Mouse (Mus musculus) lung, adult 2 months (tissue): ENCODE measurements around the gene Slc22a23. TPM values are rescaled to one million over a fixed set of nuclear protein-coding genes. Genes with fewer than 3 reads are reported as not detected.

Experiments
- DNase-seq: peaks from one replicate; pipeline ENCODE4 v3.0.0; 2022
- H3K4me1 ChIP-seq: fragments of 200-500 bp; 2 replicates; pipeline ENCODE4 v1.6.1; 2011; ENCODE audit warnings: low read length; ENCODE audit not compliant: control insufficient read depth, insufficient read depth
- H3K4me3 ChIP-seq: fragments of 200-500 bp; replicated peaks from 2 replicates; pipeline ENCODE3; 2011; ENCODE audit warnings: low read depth, mild to moderate bottlenecking, control low read depth, low read length; ENCODE audit errors: extremely low read depth
- CTCF ChIP-seq: fragments of 200-500 bp; IDR thresholded peaks from 2 replicates; pipeline ENCODE4 v1.5.1; 2011; ENCODE audit warnings: mild to moderate bottlenecking, low read length, control low read depth; ENCODE audit not compliant: insufficient read depth
- POLR2A ChIP-seq: fragments of 200-500 bp; IDR thresholded peaks from 2 replicates; pipeline ENCODE4 v1.6.1; 2011; ENCODE audit warnings: low read depth, mild to moderate bottlenecking, control low read depth, low read length, borderline replicate concordance; ENCODE audit errors: extremely low read depth
- WGBS: fragments of 180-500 bp; shearing (Covaris S2); methylation state at CpG from one replicate; pipeline ENCODE4 v1.1.7; 2018; 5-methylcytosine and 5-hydroxymethylcytosine counted together
- polyA plus RNA-seq: library from polyadenylated mRNA; depleted of rRNA; stranded (reverse); fragments of >200 nt; gene quantifications from 2 replicates; pipeline ENCODE4 v1.2.3, GENCODE M21; 2012; rRNA removed

Gene Slc22a23
- polyA plus RNA-seq, 1 experiment, result 81.6 TPM

DNA sequence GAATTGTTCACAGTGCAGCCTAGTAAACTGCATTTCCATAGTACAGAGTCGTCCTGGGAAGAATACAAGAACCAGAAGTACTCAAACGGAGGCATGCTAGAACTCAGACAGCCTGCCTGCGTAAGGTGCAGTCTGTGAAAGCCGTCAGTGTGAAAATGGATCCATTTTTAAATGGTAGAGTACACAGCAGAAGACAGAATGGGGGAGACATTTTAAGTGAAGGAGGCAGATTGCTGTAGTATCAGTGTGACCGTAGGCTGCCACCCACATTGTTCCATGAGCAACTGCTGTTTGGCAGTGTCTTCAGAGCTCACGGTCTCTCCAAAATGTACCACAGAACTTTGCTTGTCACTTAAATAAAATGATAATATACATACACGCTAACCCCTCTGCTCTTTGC lies 210.7 kb downstream of the Slc22a23 start:
- no peak overlapping the region for H3K4me3 ChIP-seq
- peaks cover 5% of the 10 kb centered on the region for H3K4me1 ChIP-seq
- no peak for DNase-seq
- TF ChIP-seq CTCF (no peak), POLR2A (no peak)
- WGBS, result 89% methylated on average over 7 of the region's 7 CpGs

DNA sequence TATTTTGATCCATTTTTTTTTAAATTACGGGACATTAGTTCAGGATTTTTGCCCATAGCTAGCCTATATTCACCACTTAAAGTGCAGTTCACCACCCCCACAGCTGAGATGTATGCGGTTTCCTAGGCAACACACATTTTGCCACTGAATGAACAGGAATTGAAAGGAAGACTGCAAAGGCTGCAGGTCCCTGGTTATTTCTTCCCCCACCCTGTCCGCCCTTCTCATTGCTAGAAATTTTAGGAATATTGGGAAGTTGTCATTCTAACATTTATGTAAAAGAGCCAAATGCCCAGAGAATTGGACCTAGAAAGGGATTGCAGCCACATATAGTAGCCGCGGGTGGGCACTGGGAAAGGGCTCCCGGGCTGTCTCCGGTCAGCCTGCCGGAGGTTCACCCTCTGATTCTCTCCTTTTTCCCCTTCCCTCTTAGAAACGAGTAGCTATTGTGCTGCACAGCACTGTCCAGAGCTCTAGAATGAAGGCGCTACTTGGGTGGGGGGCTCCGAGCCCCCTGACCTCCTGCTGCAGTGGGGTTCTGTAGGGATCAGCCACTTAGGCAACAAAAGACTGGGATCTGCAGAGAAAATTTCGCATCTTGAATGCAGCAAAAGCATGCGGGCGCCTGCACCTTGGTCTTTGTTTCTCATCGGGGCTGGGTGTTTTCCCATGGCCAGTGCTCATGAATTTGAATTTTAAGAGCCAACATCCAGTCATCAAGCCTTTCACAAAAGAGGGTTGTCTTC lies 211.5 kb downstream of the Slc22a23 start:
- WGBS, result 40% methylated on average over 15 of the region's 15 CpGs

DNA sequence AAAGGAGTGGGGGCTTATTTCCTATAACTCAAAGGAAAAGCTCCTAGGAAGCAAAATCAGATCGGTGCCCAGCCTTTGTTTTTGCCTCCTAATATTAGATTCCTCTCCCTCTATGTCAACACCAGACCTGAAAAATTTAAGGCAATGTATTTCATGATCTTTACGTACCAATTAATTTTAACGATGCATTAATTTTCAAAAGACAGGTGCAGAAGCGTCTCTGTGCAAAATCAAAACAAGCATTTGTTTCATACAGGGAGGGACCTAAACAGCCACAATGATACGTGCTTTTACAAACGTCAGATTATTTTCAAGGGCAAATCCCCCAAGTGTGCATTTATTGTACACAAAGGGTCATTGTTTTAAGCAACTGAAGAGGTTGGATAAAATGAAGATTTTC lies 212.1 kb downstream of the Slc22a23 start:
- TF ChIP-seq POLR2A, result no peak
- no peak for TF ChIP-seq CTCF
- 59% methylated on average over 6 of the region's 6 CpGs for WGBS
- peaks cover 5% of the 10 kb centered on the region for H3K4me1 ChIP-seq
- no peak for DNase-seq
- no peak overlapping the region for H3K4me3 ChIP-seq

More for the DNA sequence above, 211.5 kb downstream of the Slc22a23 start:
- DNase-seq, result no peak
- Histone ChIP-seq H3K4me1 (peaks cover 5% of the 10 kb centered on the region), H3K4me3 (no peak overlapping the region)
- TF ChIP-seq CTCF (no peak), POLR2A (no peak)

- Histone ChIP-seq H3K4me3 (no peak overlapping the region), H3K4me1 (peaks cover 5% of the 10 kb centered on the region)
- DNase-seq, result no peak
- 38% methylated on average over 15 of the region's 15 CpGs for WGBS
- TF ChIP-seq CTCF (no peak), POLR2A (no peak)
Observed at GRCm38 (mm10) chr13:34132299-34132698, 212.7 kb downstream of the Slc22a23 start.

- no peak for DNase-seq
- TF ChIP-seq POLR2A (no peak), CTCF (no peak)
- peaks cover 5% of the 10 kb centered on the region for H3K4me1 ChIP-seq
- WGBS, result 13% methylated on average over 10 of the region's 10 CpGs
- no peak overlapping the region for H3K4me3 ChIP-seq
Observed at GRCm38 (mm10) chr13:34131708-34132060, 213.3 kb downstream of the Slc22a23 start.

- peak overlapping the region; percentile 7 for H3K4me3 ChIP-seq
- DNase-seq, result no peak
- H3K4me1 ChIP-seq, result peaks cover 5% of the 10 kb centered on the region
- TF ChIP-seq POLR2A, result no peak
- no peak for TF ChIP-seq CTCF
- WGBS, result 5% methylated on average over 24 of the region's 24 CpGs
Observed at GRCm38 (mm10) chr13:34131011-34131707, 213.8 kb downstream of the Slc22a23 start.

DNA sequence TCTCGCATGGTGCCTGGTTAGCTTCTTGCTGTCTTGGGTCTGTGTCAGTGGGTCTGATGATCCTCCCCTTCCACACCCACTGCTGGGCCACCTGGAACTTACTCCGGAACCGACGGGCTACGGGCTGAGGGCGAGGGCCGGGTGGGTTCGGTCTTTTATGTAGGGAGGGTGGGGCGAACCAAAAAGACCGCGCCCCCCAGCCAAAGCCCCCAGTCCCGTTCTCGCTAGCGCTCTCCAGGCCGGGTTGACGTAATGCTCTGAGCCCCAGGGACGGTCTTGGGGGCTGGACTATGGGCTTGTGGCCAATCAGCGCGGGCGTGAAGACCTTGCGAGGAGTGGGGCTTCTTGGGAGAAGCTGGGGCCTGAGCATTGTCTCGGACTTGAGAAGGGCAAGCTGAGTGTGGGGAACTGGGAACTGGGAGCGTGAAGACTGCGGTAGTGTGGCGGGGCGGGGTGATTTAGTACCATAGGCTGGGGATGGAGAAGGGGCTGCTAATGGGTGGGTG lies 214.7 kb downstream of the Slc22a23 start, which contains the start of gene Tubb2b:
TSS of gene Tubb2b (minus strand) at position 241 of the 506 bp plus-strand sequence.
- under 1% methylated on average over 26 of the region's 26 CpGs for WGBS

GRCm38 (mm10) chr13:34129485-34130225 lies 215.3 kb downstream of the Slc22a23 start:
- Histone ChIP-seq H3K4me1 (peaks cover 5% of the 10 kb centered on the region), H3K4me3 (peak overlapping the region; percentile 40)
- DNase-seq, result no peak
- TF ChIP-seq CTCF (no peak), POLR2A (no peak)
- 2% methylated on average over 29 of the region's 31 CpGs for WGBS

More for the DNA sequence above, 214.7 kb downstream of the Slc22a23 start, which contains the start of gene Tubb2b:
- Histone ChIP-seq H3K4me1 (peaks cover 5% of the 10 kb centered on the region), H3K4me3 (peak within 1 kb of the TSS; percentile 40)
- DNase-seq, result no peak
- no peak for TF ChIP-seq POLR2A
- TF ChIP-seq CTCF, result no peak

Other genes starting within 250 kb of the Slc22a23 start
- gene Tubb2b, start 214.7 kb downstream of the Slc22a23 start, polyA plus RNA-seq, result 13.6 and 21.6 TPM in 2 replicates
- gene Psmg4, start 182.2 kb downstream of the Slc22a23 start, polyA plus RNA-seq, result 79.9 and 123 TPM in 2 replicates